Mouse (Mus musculus) adrenal gland, adult 2 months (tissue): ENCODE data around the gene AC170998.1. TPM values are rescaled to one million over a fixed set of nuclear protein-coding genes. Genes with fewer than 3 reads are reported as not detected.
A peak's percentile ranks its signal among the peaks of the same experiment; 100 is the strongest.
"Not testable (repeated sequence)": the region's sequence is repeated elsewhere in the genome, so short reads cannot be mapped to it uniquely, and the experiment has no call there.

Experiments used
- DNase-seq: peaks from one replicate; pipeline ENCODE4 v3.0.0; 2021
- polyA plus RNA-seq: library from polyadenylated mRNA; depleted of rRNA; stranded (reverse); fragments of >200 nt; gene quantifications from 2 replicates; pipeline ENCODE4 v1.2.3, GENCODE M21; 2012
- total RNA-seq, 2 experiments: library from RNA; stranded (reverse); gene quantifications; 2 replicates each; pipeline ENCODE4 v1.2.3; 2021

AC170998.1 gene
- total and polyA plus RNA-seq, 3 experiments = 0.31 to 1.7 TPM; not detected in 1

DNA sequence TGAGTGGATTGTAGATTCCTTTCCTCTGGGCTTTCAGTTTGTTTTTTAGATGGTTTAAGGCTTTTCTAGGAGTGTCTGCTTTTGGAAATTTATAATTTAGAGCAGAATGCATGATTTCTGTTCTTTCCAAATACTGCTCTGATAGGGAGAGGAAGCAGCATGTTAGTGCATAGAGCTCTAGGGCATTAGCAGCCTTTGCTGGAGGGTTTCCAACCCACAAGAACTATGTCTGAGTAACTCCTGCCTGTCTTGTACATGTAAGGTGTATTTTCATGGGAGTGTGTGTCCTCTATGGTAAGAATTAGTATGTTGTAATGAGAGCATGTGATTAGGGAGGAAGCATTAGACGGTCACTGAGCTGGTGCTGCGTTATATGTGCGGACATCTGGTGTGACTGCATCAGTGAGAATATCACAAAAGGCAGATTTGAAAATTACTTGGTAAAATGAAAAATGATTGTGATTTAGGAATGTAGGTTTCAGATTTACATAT lies 18.7 kb upstream of the AC170998.1 start:
- no peak for DNase-seq

DNA sequence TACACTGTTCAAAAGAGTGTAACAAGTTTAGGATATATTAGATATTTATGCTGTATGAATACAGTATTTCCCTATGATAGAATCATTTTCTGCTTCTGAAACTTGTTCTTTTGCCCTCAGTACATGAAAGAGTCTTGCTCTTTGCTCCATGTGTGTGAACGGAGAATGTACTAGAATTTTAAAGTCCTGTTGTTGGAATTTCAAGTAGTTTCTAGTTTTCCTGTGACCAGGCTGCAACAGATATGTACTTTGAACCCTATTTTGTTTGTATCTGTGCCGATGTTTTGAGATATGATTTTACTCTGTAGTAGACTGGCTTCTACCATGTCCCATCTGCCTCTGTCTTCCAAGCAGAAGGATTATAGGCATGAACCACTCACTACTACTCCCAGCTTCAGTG lies 18.1 kb upstream of the AC170998.1 start:
- DNase-seq = no peak

DNA sequence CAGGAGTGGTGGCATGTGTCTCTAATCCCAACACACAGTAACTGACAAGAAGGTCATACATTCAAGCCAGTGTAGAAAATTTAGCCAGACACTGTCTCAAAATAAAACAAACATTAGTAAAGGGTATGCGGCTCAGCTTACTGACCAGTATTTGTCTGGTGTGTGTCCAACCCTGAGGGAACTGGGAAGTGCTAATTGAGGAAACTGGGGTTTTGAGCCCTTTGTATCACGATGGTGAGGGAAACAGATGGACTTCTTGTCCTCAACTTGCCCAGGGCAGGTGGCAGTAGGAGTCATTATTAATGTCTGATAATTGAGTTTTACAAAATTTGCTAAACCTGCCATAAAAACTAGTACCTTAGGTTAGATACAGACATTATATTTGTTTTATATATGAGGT lies 16.9 kb upstream of the AC170998.1 start:
- DNase-seq = no peak

DNA sequence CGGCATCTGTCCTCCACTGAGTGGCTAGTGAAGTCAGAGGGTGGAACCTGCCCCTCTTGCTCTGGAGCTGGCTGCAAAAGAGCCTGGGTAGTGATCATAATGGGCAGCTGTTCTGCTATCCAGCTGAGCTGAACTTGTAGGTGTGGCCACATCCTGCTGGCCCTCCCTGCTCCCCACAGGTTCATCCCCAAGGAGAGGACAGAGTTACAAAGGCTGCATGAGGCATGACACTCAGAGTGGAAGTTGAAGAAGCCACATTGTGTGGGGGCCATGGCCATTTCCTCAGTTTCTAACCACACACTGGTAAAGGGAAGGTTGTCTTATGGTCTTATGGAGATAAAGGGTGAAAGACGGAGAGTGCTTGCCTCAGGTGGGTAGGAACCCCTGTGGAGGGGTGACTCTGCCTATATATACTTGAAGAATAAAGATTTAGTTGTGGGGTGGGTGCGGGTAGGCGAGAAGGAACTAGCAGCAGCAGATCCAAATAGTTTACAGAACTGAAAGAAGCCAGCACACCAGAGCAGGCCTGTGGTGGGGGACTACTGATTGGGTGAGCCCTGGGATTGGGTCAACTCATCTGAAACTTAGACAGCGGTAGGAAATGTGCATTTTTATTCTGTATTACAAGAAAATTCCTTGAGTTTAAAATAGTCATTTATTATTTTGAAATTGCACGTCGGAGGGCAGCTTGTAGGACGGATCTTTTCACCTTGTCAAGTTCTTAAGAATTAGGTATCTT lies 16.2 kb upstream of the AC170998.1 start:
- no peak for DNase-seq

DNA sequence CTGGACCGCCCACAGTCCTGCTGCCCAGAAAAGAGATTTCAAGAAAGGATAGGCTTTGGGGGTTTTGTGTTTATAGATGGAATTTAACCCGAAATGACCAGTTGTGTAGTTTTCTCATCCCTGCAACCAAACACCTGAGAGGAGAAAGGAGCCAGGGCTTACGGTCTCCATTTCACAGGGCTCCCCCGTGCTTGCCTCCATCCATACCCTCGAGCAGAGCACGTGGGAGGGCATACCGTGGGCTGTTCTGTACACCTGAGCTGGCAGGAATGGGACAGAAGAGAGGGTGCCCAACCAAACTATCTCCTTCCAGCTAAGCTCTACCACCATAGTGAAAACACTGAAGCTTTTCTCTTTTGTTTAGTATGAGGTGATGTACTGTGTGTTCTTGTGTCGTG lies 15.6 kb upstream of the AC170998.1 start:
- no peak for DNase-seq

DNA sequence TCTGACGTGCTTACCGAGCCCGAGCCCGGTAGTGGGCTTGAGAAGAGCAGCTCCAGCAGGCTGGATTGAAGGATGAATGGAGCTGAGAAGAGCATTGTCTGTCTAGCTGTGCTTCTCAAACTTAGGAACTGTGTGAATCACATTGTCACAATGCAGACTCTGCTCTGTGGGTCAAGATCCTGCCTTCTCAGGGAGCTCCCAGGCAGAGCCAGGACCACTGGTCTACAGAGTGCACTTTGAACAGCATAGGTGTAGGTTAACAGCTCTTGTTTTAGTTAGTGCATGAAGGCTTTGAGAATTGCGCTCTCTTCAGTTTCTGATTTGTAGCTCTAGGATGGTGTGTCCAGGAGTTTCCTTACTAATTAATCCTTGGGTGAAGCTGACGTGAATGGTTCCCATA lies 14.6 kb upstream of the AC170998.1 start:
- no peak for DNase-seq

DNA sequence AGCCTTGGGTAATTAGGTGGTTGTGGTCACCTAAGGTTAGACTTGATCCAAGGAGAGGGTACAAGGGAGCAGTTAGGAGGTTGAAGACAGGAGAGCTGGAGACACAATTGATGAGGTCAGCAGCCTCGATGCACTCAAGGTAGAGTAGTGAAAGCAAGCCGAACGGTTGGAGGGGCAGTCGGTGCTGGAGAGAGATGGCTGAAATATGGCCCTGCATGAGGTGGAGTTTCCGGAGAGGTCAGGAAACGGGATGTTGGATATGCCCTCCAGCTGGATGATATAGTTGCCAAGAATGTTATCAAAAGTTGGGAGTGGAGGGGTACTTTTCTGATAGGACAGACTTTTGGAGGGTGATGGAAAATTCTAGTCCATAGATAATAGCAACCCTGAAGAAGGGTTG lies 13.6 kb upstream of the AC170998.1 start:
- no peak for DNase-seq

DNA sequence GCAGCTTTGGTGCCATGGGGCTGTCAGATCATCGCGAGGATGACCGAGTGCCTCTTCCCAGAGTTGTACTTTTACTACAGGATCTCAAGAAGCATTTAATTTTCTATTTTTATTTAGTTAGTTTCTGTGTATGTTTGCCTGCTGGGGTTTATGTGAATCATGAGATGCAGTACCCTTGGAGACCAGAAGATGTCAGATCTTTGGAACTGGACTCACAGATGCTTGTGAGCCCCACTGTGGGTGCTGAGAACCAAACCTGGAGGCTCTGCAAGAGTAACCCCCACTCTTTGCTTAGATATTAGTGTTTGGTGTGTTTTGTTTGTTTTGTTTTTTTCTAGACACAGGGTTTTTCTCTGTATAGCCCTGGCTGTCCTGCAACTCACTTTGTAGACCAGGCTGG lies 11.9 kb upstream of the AC170998.1 start:
- DNase-seq = no peak

DNA sequence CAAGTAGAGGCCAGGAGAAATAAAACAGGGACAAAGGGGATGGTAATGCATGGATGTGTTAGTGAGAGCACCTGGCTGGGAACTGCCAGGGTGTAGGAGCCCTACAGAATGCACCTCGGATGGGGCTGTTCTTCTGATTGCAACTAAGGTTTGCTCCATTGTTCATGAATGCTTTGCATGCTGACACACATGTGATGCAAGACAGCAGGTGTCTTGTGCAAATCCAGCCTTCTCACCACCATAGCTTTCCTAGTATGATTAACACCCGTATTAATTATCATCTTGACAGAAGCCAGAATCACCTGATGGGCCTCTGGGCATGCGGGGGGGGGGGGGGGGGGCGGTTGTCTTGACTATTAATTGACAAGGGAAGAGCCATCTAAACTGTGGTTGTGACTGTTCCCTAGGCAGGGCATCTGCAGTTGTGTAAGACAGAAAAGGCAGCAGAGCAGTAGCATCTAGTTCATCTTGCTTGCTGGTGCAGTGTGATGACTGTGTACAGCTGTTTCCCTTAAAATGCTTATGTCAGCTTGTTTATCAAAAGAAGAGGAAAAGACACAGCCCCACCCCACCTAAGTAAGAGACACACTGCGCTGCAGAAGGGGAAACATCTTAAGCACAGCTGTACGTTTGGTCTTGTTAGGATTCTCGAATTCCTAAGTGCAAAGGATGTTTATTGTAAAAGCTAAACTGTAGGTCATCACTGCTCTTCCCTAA lies 9.9 kb upstream of the AC170998.1 start:
- no peak for DNase-seq

DNA sequence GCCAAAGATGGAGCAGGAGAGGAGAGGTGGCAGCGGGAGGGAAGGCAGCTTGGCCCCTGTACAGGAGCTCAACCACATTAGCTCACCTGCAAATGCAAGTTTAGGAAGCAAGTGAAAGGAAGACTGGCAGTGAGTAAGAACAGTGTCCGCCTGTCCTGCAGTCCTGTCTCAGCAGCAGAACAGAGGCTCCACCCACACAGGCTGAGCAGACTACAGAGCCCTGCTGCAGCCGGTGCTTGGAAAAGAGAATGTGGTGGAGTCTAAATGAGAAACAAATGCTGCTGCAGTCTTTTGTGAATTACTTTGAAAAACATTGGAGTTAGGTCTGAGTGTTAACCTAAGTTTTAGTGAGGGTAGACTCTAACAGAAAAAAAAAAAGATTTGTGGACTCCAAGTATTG lies 8.3 kb upstream of the AC170998.1 start:
- DNase-seq = no peak

DNA sequence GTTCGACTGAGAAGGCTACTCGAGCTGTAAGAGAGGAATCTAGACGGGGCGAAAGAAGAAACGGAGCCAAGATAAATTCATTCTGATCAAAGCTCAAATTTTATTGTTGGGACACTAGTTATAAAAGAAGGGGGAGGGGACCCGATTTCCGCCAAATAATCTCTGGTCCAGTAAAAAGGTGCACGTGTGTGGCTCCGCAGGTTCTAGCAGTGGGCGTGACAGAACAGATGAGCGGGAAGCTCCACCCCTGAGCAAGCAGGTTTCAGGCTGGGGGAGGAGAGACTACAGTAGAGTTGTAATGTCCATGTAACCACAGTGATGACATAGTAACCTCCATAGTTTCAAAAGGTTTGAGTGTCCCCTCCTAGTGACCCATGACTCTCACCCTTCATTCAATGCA lies 1.6 kb downstream of the AC170998.1 start:
- not testable (repeated sequence) for DNase-seq

DNA sequence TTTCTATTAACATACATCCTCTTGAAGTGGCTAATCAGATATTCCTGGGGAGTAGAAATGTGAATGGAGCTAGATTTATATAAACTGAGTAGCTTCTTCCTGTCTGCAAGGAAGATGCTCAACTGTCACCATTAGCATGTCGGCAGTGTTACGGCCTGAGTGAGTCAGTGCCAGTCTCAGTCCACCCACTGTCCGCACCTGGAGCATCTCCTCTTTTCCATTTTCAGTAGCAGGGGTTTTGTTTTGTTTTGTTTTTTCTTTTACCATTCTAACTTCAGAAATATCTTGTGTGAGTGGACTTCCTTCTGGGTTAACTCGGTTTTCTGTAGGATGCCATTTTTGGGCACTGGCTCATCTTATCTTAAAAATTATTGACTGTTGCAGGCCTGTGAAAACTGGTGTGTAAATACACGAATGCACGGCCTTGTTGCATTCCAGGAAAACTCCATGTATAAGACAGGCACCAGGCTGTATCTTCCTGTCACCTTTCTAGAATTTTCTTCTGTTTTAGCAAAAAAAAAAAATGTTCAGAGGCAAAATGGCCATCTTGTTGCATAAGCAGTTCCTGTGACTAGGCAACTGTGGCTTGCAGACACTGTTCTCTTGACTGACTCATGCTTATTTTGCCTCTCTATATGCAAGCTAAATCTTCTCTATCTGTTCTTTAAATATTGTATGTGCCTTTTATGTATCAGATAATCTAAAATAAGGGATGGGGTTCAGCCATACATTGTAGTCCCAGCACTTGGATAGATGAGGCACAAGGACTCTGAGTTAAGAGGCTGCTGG lies 9.6 kb downstream of the AC170998.1 start:
- DNase-seq = no peak

DNA sequence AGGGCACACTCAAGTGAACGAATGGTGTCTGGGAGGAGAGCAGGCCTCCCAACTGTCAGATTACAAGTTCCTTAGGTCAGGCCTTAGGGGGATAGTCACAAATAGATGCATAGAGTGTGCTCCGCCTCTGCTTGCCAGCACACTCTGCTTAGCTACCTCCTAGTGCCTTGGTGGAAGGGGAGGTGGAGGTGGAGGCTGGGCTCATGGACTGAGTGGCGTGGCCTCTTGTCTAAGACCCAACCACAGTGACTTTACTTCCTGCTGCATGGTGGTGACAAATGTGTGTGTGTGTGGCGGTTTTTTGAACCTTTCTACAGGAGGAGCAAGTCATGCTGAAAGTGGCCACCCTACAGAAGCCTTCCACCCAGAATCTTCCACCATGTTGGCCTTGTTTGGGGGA lies 10.6 kb downstream of the AC170998.1 start:
- DNase-seq = no peak

DNA sequence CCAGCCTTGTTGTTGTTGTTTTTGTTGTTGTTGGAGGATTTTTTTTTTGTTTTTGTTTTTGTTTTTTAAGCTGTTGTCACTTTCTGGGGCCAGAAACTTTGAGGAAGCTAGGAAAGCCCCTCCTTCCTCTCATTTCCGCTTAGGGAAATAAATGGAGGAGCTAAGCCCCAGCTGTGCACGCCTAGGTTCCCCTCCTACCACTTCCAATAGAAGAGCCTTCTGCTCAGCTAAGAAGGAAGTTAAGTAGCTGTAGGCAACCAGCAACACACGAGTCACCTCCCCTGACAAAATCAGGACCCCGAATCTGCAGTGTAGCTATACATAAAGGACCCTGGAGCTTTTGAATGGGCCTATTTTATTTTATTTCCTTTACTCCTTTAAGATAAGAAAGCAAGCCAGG lies 12.1 kb downstream of the AC170998.1 start:
- no peak for DNase-seq

DNA sequence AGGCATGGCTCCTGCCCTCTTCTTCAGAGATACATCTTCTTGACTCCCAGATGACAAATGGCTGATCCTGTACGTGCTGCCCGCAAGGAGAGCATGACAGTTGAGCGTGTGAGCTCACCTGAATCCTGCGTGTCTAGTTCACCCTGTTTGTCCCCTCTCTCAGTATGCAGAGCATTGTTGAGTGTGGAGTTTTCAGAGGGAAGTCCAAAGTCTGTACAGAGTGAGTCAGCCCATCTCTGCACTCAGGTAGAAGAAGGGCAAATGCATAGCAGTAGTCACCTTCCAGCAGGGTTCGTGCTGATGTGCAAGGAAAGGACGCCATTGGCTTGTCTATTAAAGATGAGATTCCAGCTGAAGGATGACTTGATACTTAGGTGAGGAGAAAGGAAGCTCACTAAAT lies 13.4 kb downstream of the AC170998.1 start:
- no peak for DNase-seq

DNA sequence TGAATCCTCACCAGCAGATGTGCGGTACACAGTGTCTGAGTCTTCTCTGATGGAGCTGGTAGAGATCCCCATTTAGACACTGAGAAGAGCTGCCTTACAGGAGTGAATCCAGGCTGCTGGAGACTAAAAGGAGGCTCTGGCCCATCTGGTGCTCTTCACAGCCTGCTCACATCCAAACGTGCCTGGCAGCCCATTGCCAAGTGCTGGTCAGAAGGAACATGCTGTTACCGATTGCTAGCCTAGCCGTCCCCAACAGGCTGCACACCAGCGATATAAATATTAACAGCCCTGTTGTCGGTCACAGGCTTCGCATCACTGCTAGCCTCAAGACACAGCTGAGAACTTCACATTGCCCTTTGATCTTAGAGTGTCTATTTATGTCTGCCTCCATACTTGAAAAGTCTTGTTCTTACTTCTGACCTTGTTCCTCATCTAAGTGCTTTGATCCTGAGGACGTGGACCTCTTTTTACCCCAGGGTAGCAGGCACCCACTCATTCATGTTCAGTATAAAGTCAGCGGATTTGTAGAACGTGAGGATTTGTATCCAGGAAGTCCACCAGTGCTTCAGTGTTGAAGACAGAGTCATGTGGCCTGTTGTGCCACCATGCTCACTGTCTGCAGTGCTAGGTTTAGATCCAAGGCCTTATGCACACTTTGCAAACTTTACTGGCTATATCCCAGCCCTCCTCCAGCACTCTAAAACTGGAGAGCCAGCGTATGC lies 17.4 kb downstream of the AC170998.1 start:
- DNase-seq = no peak

DNA sequence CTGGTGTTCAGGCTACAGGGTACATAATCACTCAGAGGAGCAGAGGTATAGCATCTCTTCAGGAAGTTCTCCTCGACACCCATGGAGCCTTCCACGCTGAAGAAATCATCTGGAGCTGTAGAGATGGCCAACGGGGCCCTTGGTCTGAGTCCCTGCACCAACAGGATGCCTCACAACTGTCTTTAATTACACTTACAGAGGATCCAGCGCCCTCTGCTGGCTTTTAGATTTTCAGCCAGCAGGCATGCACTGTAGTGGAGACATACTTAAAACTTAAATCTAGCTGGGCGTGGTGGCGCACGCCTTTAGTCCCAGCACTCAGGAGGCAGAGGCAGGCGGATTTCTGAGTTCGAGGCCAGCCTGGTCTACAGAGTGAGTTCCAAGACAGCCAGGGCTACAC lies 18.0 kb downstream of the AC170998.1 start:
- DNase-seq = no peak

DNA sequence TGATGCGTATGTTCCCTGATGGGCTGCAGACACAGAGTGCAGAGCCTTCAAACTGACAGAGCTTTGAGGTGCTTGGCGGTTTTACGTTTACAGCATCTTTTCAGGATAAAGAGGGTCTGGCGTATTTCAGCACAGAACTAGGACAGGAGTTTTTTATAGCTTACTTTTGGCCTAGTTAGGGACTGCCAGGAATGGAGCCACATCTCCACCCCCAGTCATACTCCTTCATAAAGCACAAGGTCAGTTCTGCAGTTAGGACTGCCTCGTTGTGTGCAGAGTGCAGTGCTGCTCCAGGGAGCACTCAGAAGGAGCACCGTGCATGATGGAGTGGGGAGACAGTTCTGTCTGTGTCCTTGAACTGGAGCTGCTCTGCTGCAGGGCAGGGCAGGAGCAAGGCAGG lies 19.9 kb downstream of the AC170998.1 start:
- DNase-seq = no peak

DNA sequence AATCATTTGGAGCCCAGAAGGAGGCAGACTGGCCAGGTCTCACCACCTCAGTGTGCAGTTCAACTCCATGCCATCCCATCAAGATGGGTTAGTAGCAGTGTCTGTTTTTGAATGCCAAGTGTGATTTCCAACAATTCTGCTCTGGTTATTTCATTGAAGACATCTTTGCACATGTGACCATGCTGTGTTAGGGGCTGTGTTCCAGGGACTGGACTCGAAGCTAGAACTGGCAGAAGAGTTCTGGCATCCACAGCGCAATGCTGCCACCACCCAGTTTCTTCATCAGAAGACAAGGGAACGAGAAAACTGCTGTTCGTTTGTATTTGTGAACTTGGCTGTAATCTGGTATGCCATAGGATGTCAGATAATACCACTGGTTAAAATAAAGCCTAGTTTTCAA lies 22.1 kb downstream of the AC170998.1 start:
- DNase-seq = no peak

DNA sequence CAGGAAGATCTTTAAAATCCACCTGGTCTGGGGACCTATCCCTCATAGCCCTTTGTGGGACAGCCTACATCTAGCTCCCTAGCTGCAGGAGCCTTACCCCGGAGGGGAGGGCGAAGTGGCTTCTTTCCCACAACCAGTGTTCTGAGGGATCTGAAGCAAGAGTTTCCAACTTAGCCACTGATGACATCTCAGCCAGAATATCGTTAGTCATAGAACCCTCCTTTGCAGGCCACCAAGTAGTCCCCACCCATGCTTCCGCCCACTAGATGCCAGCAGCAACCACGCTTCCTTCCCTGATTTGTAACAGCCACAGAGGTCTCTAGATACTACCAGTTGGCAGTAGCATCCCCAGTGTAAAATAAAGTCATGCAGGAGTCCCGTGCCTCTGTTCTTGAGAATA lies 24.7 kb downstream of the AC170998.1 start:
- peak; percentile 37 for DNase-seq

DNA sequence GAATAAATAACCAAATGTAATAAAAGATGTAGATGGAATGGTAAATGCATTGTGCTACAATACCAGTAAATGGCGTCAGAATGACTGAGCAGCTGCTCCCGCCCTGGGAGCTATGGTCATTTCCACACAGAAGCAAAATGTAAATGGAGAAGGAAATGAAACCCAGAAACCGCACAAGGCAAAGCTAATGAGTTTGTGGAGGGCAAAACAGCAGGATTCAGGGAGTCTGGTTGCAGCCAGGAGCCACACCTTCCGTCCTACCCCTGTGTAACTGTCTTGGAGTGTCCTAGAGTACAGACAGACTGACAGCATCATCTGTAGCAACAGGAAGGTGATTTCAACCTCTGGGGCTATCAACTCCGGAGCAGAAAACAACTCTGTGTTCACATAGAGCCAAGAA lies 30.6 kb downstream of the AC170998.1 start:
- no peak for DNase-seq

DNA sequence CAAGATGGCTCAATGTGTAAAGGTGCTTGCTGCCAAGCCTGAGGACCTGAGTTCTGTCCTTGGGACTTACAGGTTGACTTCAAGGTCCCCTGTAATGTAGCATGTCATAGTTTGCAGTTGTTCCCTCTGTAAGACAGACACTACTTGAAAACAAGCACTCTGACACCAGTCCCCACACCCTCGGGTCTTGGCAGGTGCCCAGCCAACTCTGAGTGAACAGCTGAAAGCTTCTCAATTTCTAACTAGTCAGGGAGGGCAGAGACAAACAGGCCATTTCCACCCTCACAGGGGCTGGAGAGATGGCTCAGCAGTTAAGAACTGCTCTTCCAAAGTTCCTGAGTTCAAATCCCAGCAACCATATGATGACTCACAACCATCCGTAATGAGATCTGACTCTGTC lies 31.6 kb downstream of the AC170998.1 start:
- DNase-seq = no peak
